Comparison of ENCODE assay signal across 20 mouse cellular contexts in the genomic region with DNA sequence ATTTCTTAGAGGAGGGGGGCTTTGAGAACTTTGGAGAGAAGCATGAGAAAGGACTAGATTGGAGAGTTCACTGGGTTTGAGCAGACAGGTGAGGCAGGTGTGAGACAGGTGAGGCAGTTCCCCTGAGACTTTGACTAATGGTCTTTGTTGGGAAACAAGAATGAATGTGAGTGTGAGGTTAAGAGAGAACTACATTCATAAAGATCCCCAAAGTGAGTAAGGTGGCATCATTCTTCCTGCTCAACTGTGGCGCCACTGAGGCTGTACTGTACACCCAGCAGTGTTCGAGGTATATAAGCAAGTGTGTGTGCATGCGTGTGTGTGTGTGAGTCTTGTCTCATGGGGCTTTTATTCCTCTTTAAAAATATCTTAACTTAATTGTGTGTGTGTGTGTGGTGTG. TPM values are rescaled to one million over a fixed set of nuclear protein-coding genes. Genes with fewer than 3 reads are reported as not detected.
DNase-seq lines count a peak whose midpoint lies in the region; ATAC-seq lines count a peak whose summit lies in the region.
"Had no signal": no experiment of that assay in that cellular context is flagged by ENCODE, and none has a peak within 500 bp of the region (broad histone marks: within the 10 kb centered on the region; RNA-seq: fewer than 3 reads in every experiment).

No protein-coding gene starts in this region.

- DNase-seq in embryonic facial prominence, embryonic 14.5 days (ENCODE audit: low spot score), result no peak
- no peak for DNase-seq in embryonic facial prominence, embryonic 10.5 days (ENCODE audit: low spot score)
- DNase-seq in adrenal gland, postnatal 36 days, result no peak
- DNase-seq: adrenal gland, adult 2 months; adrenal gland, adult 8-10 months; adrenal gland, postnatal 10 days; adrenal gland, postnatal 14 days; adrenal gland, postnatal 25 days; B cell, adult 2 months; cerebellum, adult 11 months; cerebellum, adult 11-12 months; cerebellum, adult 18-20 months; cerebellum, adult 2 months had no signal

- 82% methylated on average over 3 of the region's 3 CpGs for WGBS in embryonic facial prominence, embryonic 14.5 days
- 89% methylated on average over 3 of the region's 3 CpGs for WGBS in embryonic facial prominence, embryonic 10.5 days
- WGBS in embryonic facial prominence, embryonic 15.5 days, result 88% methylated on average over 3 of the region's 3 CpGs

- ATAC-seq in embryonic facial prominence, embryonic 14.5 days (ENCODE audit: low read depth), result peak; percentile 67; the same call in 1 of the 2 replicates
- peak; percentile 67; the same call in 1 of the 2 replicates for ATAC-seq in embryonic facial prominence, embryonic 15.5 days (ENCODE audit: insufficient number of reproducible peaks, low FRiP score, low TSS enrichment, low read depth)
- ATAC-seq: activated CD4-positive, CD25-positive, alpha-beta regulatory T cell, adult 4 months; CD4-positive, CD25-positive, alpha-beta regulatory T cell, adult 4 months; Patski had no signal

- H3K4me2 ChIP-seq in embryonic facial prominence, embryonic 14.5 days (ENCODE audit: low read depth, low read length), result no peak overlapping the region
- no peak overlapping the region for H3K4me2 ChIP-seq in embryonic facial prominence, embryonic 15.5 days (replicated peaks)

- no peaks in the 10 kb centered on the region for H3K4me1 ChIP-seq in embryonic facial prominence, embryonic 14.5 days (ENCODE audit: control insufficient read depth, insufficient read depth, low read length)
- H3K4me1 ChIP-seq in embryonic facial prominence, embryonic 10.5 days, result no peaks in the 10 kb centered on the region
- no peaks in the 10 kb centered on the region for H3K4me1 ChIP-seq in embryonic facial prominence, embryonic 15.5 days

- no peaks in the 10 kb centered on the region for H3K36me3 ChIP-seq in embryonic facial prominence, embryonic 14.5 days (ENCODE audit: control insufficient read depth, insufficient read depth, low read length)
- H3K36me3 ChIP-seq in embryonic facial prominence, embryonic 10.5 days (replicated peaks), result no peaks in the 10 kb centered on the region
- no peaks in the 10 kb centered on the region for H3K36me3 ChIP-seq in embryonic facial prominence, embryonic 15.5 days
- H3K36me3 ChIP-seq: G1E had no signal

- no peaks in the 10 kb centered on the region for H3K27me3 ChIP-seq in embryonic facial prominence, embryonic 14.5 days (replicated peaks; ENCODE audit: control insufficient read depth, insufficient read depth, low read length)
- H3K27me3 ChIP-seq in embryonic facial prominence, embryonic 10.5 days (replicated peaks; ENCODE audit: low read depth, poor library complexity, severe bottlenecking), result peaks cover 4% of the 10 kb centered on the region; the same call in 1 of the 2 replicates
- no peaks in the 10 kb centered on the region for H3K27me3 ChIP-seq in embryonic facial prominence, embryonic 15.5 days

- no peaks in the 10 kb centered on the region for H3K9me3 ChIP-seq in embryonic facial prominence, embryonic 14.5 days (ENCODE audit: control insufficient read depth, low read length)
- H3K9me3 ChIP-seq in embryonic facial prominence, embryonic 10.5 days, result no peaks in the 10 kb centered on the region
- H3K9me3 ChIP-seq in embryonic facial prominence, embryonic 15.5 days (replicated peaks), result no peaks in the 10 kb centered on the region
- H3K9me3 ChIP-seq: G1E had no signal

- no peak overlapping the region for H3K4me3 ChIP-seq in embryonic facial prominence, embryonic 14.5 days (ENCODE audit: low read depth, low read length)
- H3K4me3 ChIP-seq in embryonic facial prominence, embryonic 10.5 days, result no peak overlapping the region
- no peak overlapping the region for H3K4me3 ChIP-seq in embryonic facial prominence, embryonic 15.5 days (replicated peaks)

- H3K9ac ChIP-seq in embryonic facial prominence, embryonic 14.5 days (ENCODE audit: low read depth, low read length), result no peak overlapping the region
- no peak overlapping the region for H3K9ac ChIP-seq in embryonic facial prominence, embryonic 15.5 days

- H3K27ac ChIP-seq in embryonic facial prominence, embryonic 14.5 days (replicated peaks; ENCODE audit: low read depth, low read length), result no peak overlapping the region
- no peak overlapping the region for H3K27ac ChIP-seq in embryonic facial prominence, embryonic 10.5 days (replicated peaks)
- no peak overlapping the region for H3K27ac ChIP-seq in embryonic facial prominence, embryonic 15.5 days (replicated peaks)

RNA-seq across cellular contexts. Expression of a gene that starts 6.4 kb away (rescaled TPM):
- 6.7 and 8.4 TPM in 2 replicates for polyA plus RNA-seq in embryonic facial prominence, embryonic 14.5 days (2014; fragmentation: Nextera tagmentation; extraction: Ambion mirVana)
- 11.1 and 13.1 TPM in 2 replicates for polyA plus RNA-seq in embryonic facial prominence, embryonic 10.5 days (2016; fragmentation: Nextera tagmentation; extraction: Ambion mirVana)
- 5.2 and 5.3 TPM in 2 replicates for polyA plus RNA-seq in embryonic facial prominence, embryonic 15.5 days (2015; fragmentation: Nextera tagmentation; extraction: Ambion mirVana)
- total RNA-seq in adrenal gland, postnatal 36 days (2021), result under 1 TPM; 0.26 to 0.53 TPM
- total RNA-seq: CH12.LX, MEL had no signal
- polyA plus RNA-seq: G1E had no signal
